Mouse (Mus musculus) adrenal gland, postnatal 0 days (tissue): ENCODE data around the gene Olfr1321. TPM values are rescaled to one million over a fixed set of nuclear protein-coding genes. Genes with fewer than 3 reads are reported as not detected.

Experiments used
- polyA plus RNA-seq: library from polyadenylated mRNA; unstranded; fragments of >200 nt; fragmentation: Nextera tagmentation; extraction: Ambion mirVana; gene quantifications from 2 replicates; pipeline ENCODE4 v1.2.1, GENCODE M21; 2015

Olfr1321 gene
- not detected in 2 replicates for polyA plus RNA-seq

GRCm38 (mm10) chrX:49734959-49735358 is at the start of gene Olfr1321:
Gene Olfr1321, minus strand, starts transcription at chrX:49735059.

Other genes starting within 250 kb of the Olfr1321 start
- gene Olfr1320, start 62.7 kb downstream of the Olfr1321 start, polyA plus RNA-seq = not detected in 2 replicates
- 3.1 and 3.4 TPM in 2 replicates for gene Igsf1, start 62.7 kb upstream of the Olfr1321 start, polyA plus RNA-seq
- gene Olfr1322, start 156.4 kb upstream of the Olfr1321 start, polyA plus RNA-seq = not detected in 2 replicates